Mouse (Mus musculus): ENCODE data around the gene A930017K11Rik.

The A930017K11Rik gene

GRCm38 (mm10) chr17:25941511-25942241 is 10.7 kb downstream of the A930017K11Rik start:
- DNase-seq (ENCODE audit: low spot score in 2 of 2): peak; percentile 46 to 65

GRCm38 (mm10) chr17:25934526-25934925 is 17.8 kb downstream of the A930017K11Rik start:
- no peak for DNase-seq (ENCODE audit: low spot score in 2 of 2)

- DNase-seq (ENCODE audit: low spot score in 2 of 2): peak; percentile 28 to 35
These were observed 27.0 kb downstream of the A930017K11Rik start for GRCm38 (mm10) chr17:25925348-25925747.

- DNase-seq (ENCODE audit: low spot score in 2 of 2): no peak
These were observed 30.2 kb downstream of the A930017K11Rik start for GRCm38 (mm10) chr17:25922120-25922519.

- DNase-seq (ENCODE audit: low spot score in 2 of 2): peak; percentile 100
These were observed 32.4 kb downstream of the A930017K11Rik start for GRCm38 (mm10) chr17:25919786-25920642.

GRCm38 (mm10) chr17:25919144-25919785 is 33.1 kb downstream of the A930017K11Rik start, which contains the start of gene Rab40c:
Rab40c (minus strand) TSS chr17:25919727.
- DNase-seq (ENCODE audit: low spot score in 2 of 2): peak; percentile 31 to 36

- no peak for DNase-seq (ENCODE audit: low spot score in 2 of 2)
These were observed 34.2 kb downstream of the A930017K11Rik start for GRCm38 (mm10) chr17:25918037-25918750.

- DNase-seq (ENCODE audit: low spot score in 2 of 2): no peak
These were observed 35.3 kb downstream of the A930017K11Rik start for GRCm38 (mm10) chr17:25916931-25917647.

GRCm38 (mm10) chr17:25914295-25914694 is 38.1 kb downstream of the A930017K11Rik start:
- DNase-seq (ENCODE audit: low spot score in 2 of 2): no peak

- no peak for DNase-seq (ENCODE audit: low spot score in 2 of 2)
These were observed 38.5 kb downstream of the A930017K11Rik start for GRCm38 (mm10) chr17:25913877-25914275.

- peak; percentile 67 to 82 for DNase-seq (ENCODE audit: low spot score in 2 of 2)
These were observed 39.0 kb downstream of the A930017K11Rik start for GRCm38 (mm10) chr17:25913186-25913876.

- no peak for DNase-seq (ENCODE audit: low spot score in 2 of 2)
These were observed 40.5 kb downstream of the A930017K11Rik start for GRCm38 (mm10) chr17:25911816-25912215.

- no peak for DNase-seq (ENCODE audit: low spot score in 2 of 2)
These were observed 44.7 kb downstream of the A930017K11Rik start for GRCm38 (mm10) chr17:25907640-25908039.

- no peak for DNase-seq (ENCODE audit: low spot score in 2 of 2)
These were observed 49.3 kb downstream of the A930017K11Rik start for GRCm38 (mm10) chr17:25903061-25903460.

GRCm38 (mm10) chr17:25900193-25900592 is 52.2 kb downstream of the A930017K11Rik start:
- DNase-seq (ENCODE audit: low spot score in 2 of 2): no peak
